Mouse (Mus musculus): ENCODE data around the gene Ern1. TPM values are rescaled to one million over a fixed set of nuclear protein-coding genes. Genes with fewer than 3 reads are reported as not detected.
"Not testable (repeated sequence)": the region's sequence is repeated elsewhere in the genome, so short reads cannot be mapped to it uniquely, and the experiment has no call there.

Gene Ern1
- polyA plus RNA-seq, 1 experiment from 2014 or later, result 3.3 TPM

- Histone ChIP-seq H3K4me3 (ENCODE audit: low read length) (no peak overlapping the region), H3K36me3 (ENCODE audit: control insufficient read depth, insufficient read depth, low read length) (no peaks in the 10 kb centered on the region)
- 75% methylated on average over 4 of the region's 4 CpGs for WGBS
Observed at GRCm38 (mm10) chr11:106464681-106465544, 22.7 kb downstream of the Ern1 start.

DNA sequence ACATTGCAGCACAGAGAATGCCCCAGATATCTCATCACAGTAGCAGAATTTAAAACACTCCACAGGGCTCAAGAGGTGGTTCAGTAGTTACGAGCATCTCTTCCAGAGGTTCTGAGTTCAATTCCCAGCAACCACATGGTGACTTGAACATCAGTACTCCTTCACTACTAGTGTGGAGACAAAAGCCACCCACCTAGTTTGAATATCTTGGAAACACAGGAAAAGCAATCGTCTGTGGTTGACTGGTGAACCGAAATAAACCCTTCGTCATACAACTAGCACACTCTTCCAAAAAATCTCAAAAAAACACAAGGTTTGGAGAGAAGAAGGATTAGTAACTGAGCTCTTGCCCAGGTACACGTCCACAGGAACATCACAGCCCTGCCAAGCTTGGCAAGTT, 23.8 kb downstream of the Ern1 start:
- H3K4me1 ChIP-seq (ENCODE audit: control insufficient read depth, insufficient read depth, low read depth, low read length), result no peaks in the 10 kb centered on the region
- 62% methylated on average over 5 of the region's 5 CpGs for WGBS
- no peak for ATAC-seq

More at GRCm38 (mm10) chr11:106464681-106465544, 22.7 kb downstream of the Ern1 start:
- Histone ChIP-seq H3K9me3 (ENCODE audit: control insufficient read depth, low read length) (no peaks in the 10 kb centered on the region), H3K27ac (ENCODE audit: low read depth, low read length) (no peak overlapping the region), H3K4me1 (ENCODE audit: control insufficient read depth, insufficient read depth, low read depth, low read length) (no peaks in the 10 kb centered on the region), H3K27me3 (replicated peaks; ENCODE audit: control insufficient read depth, insufficient read depth, low read length) (no peaks in the 10 kb centered on the region), H3K4me2 (ENCODE audit: low read length) (no peak overlapping the region), H3K9ac (ENCODE audit: low read depth, low read length) (no peak overlapping the region)
- ATAC-seq, result no peak

GRCm38 (mm10) chr11:106462309-106462708, 25.3 kb downstream of the Ern1 start:
- WGBS, result 91% methylated on average over 3 of the region's 3 CpGs
- Histone ChIP-seq H3K9ac (ENCODE audit: low read depth, low read length) (no peak overlapping the region), H3K9me3 (ENCODE audit: control insufficient read depth, low read length) (no peaks in the 10 kb centered on the region), H3K4me3 (ENCODE audit: low read length) (no peak overlapping the region), H3K27ac (ENCODE audit: low read depth, low read length) (no peak overlapping the region), H3K4me1 (ENCODE audit: control insufficient read depth, insufficient read depth, low read depth, low read length) (no peaks in the 10 kb centered on the region), H3K4me2 (ENCODE audit: low read length) (no peak overlapping the region), H3K36me3 (ENCODE audit: control insufficient read depth, insufficient read depth, low read length) (no peaks in the 10 kb centered on the region), H3K27me3 (replicated peaks; ENCODE audit: control insufficient read depth, insufficient read depth, low read length) (no peaks in the 10 kb centered on the region)
- ATAC-seq, result no peak

More for the DNA sequence above, 23.8 kb downstream of the Ern1 start:
- H3K9me3 ChIP-seq (ENCODE audit: control insufficient read depth, low read length), result no peaks in the 10 kb centered on the region
- H3K36me3 ChIP-seq (ENCODE audit: control insufficient read depth, insufficient read depth, low read length), result no peaks in the 10 kb centered on the region
- H3K9ac ChIP-seq (ENCODE audit: low read depth, low read length), result no peak overlapping the region
- no peak overlapping the region for H3K4me2 ChIP-seq (ENCODE audit: low read length)
- H3K4me3 ChIP-seq (ENCODE audit: low read length), result no peak overlapping the region
- H3K27me3 ChIP-seq (replicated peaks; ENCODE audit: control insufficient read depth, insufficient read depth, low read length), result no peaks in the 10 kb centered on the region
- H3K27ac ChIP-seq (ENCODE audit: low read depth, low read length), result no peak overlapping the region

- Histone ChIP-seq H3K36me3 (ENCODE audit: control insufficient read depth, insufficient read depth, low read length) (no peaks in the 10 kb centered on the region), H3K27me3 (replicated peaks; ENCODE audit: control insufficient read depth, insufficient read depth, low read length) (no peaks in the 10 kb centered on the region), H3K4me2 (ENCODE audit: low read length) (no peak overlapping the region), H3K9ac (ENCODE audit: low read depth, low read length) (no peak overlapping the region), H3K4me3 (ENCODE audit: low read length) (no peak overlapping the region), H3K27ac (ENCODE audit: low read depth, low read length) (no peak overlapping the region), H3K4me1 (ENCODE audit: control insufficient read depth, insufficient read depth, low read depth, low read length) (no peaks in the 10 kb centered on the region), H3K9me3 (ENCODE audit: control insufficient read depth, low read length) (no peaks in the 10 kb centered on the region)
- ATAC-seq, result no peak
- WGBS, result 83% methylated on average over 5 of the region's 5 CpGs
Observed at GRCm38 (mm10) chr11:106461145-106461932, 26.3 kb downstream of the Ern1 start.

DNA sequence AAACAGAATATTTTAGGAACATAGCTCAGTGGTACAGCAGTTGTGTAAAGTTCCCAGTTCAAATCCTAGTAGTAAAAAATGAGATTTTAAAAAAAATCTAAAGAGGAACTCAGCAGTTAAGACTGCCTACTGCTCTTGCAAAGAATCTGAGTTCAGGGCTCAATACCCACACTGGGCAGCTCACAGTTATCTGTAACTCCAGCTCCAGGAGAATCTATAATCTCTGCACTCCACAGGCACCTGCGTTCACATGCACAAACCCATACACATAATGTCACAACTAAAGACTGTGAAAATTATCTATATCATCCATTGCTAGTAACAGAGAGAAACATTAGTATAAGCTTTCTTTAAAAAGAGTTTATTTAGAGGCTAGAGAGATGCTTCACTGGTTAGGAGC, 27.0 kb downstream of the Ern1 start:
- no peak overlapping the region for H3K4me3 ChIP-seq (ENCODE audit: low read length)
- no peaks in the 10 kb centered on the region for H3K4me1 ChIP-seq (ENCODE audit: control insufficient read depth, insufficient read depth, low read depth, low read length)
- no peak overlapping the region for H3K9ac ChIP-seq (ENCODE audit: low read depth, low read length)
- no peak for ATAC-seq
- no peaks in the 10 kb centered on the region for H3K36me3 ChIP-seq (ENCODE audit: control insufficient read depth, insufficient read depth, low read length)
- H3K4me2 ChIP-seq (ENCODE audit: low read length), result no peak overlapping the region
- H3K27me3 ChIP-seq (replicated peaks; ENCODE audit: control insufficient read depth, insufficient read depth, low read length), result no peaks in the 10 kb centered on the region
- WGBS, result 94% methylated on average over 1 of the region's 1 CpGs
- no peaks in the 10 kb centered on the region for H3K9me3 ChIP-seq (ENCODE audit: control insufficient read depth, low read length)
- H3K27ac ChIP-seq (ENCODE audit: low read depth, low read length), result no peak overlapping the region

DNA sequence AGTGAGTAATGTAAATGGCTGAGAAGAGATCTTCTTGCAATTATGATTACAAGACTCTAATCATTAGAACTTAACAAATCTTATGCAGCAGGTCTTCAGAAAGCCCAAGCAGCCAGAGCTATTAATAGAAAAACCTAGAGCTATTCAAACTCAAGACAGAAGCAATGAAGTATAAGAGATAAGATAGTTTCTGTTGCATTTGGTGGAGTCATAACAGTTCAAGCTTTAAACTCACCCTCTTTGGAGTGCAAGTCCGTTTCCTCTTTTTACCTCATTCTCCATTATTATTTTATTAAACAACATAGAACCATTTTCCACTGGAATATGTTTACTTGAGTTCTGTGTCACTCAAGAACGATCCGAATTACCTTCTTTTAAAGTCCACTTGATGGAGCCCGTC, 29.1 kb downstream of the Ern1 start:
- no peak overlapping the region for H3K4me3 ChIP-seq (ENCODE audit: low read length)
- no peaks in the 10 kb centered on the region for H3K27me3 ChIP-seq (replicated peaks; ENCODE audit: control insufficient read depth, insufficient read depth, low read length)
- whole genome bisulfite sequencing, result 92% methylated on average over 4 of the region's 4 CpGs
- H3K4me1 ChIP-seq (ENCODE audit: control insufficient read depth, insufficient read depth, low read depth, low read length), result no peaks in the 10 kb centered on the region
- no peaks in the 10 kb centered on the region for H3K36me3 ChIP-seq (ENCODE audit: control insufficient read depth, insufficient read depth, low read length)
- no peak for ATAC-seq
- no peak overlapping the region for H3K27ac ChIP-seq (ENCODE audit: low read depth, low read length)
- H3K9me3 ChIP-seq (ENCODE audit: control insufficient read depth, low read length), result no peaks in the 10 kb centered on the region
- no peak overlapping the region for H3K9ac ChIP-seq (ENCODE audit: low read depth, low read length)
- no peak overlapping the region for H3K4me2 ChIP-seq (ENCODE audit: low read length)

- no peaks in the 10 kb centered on the region for H3K4me1 ChIP-seq (ENCODE audit: control insufficient read depth, insufficient read depth, low read depth, low read length)
- no peak for ATAC-seq
- H3K4me3 ChIP-seq (ENCODE audit: low read length), result no peak overlapping the region
- 37% methylated on average over 3 of the region's 3 CpGs for WGBS
- H3K4me2 ChIP-seq (ENCODE audit: low read length), result no peak overlapping the region
- H3K9me3 ChIP-seq (ENCODE audit: control insufficient read depth, low read length), result no peaks in the 10 kb centered on the region
- no peaks in the 10 kb centered on the region for H3K36me3 ChIP-seq (ENCODE audit: control insufficient read depth, insufficient read depth, low read length)
- H3K9ac ChIP-seq (ENCODE audit: low read depth, low read length), result no peak overlapping the region
- no peaks in the 10 kb centered on the region for H3K27me3 ChIP-seq (replicated peaks; ENCODE audit: control insufficient read depth, insufficient read depth, low read length)
- no peak overlapping the region for H3K27ac ChIP-seq (ENCODE audit: low read depth, low read length)
Observed at GRCm38 (mm10) chr11:106443646-106444045, 44.0 kb downstream of the Ern1 start.

GRCm38 (mm10) chr11:106442564-106442963, 45.1 kb downstream of the Ern1 start:
- H3K4me1 ChIP-seq (ENCODE audit: control insufficient read depth, insufficient read depth, low read depth, low read length); H3K4me3 ChIP-seq (ENCODE audit: low read length): not testable (repeated sequence)

GRCm38 (mm10) chr11:106440318-106440717, 47.3 kb downstream of the Ern1 start:
- H3K4me3 ChIP-seq (ENCODE audit: low read length), result no peak overlapping the region
- H3K27ac ChIP-seq (ENCODE audit: low read depth, low read length), result no peak overlapping the region
- no peaks in the 10 kb centered on the region for H3K4me1 ChIP-seq (ENCODE audit: control insufficient read depth, insufficient read depth, low read depth, low read length)
- WGBS, result 95% methylated on average over 2 of the region's 2 CpGs
- H3K36me3 ChIP-seq (ENCODE audit: control insufficient read depth, insufficient read depth, low read length), result no peaks in the 10 kb centered on the region
- H3K9ac ChIP-seq (ENCODE audit: low read depth, low read length), result no peak overlapping the region
- no peaks in the 10 kb centered on the region for H3K9me3 ChIP-seq (ENCODE audit: control insufficient read depth, low read length)
- no peaks in the 10 kb centered on the region for H3K27me3 ChIP-seq (replicated peaks; ENCODE audit: control insufficient read depth, insufficient read depth, low read length)
- H3K4me2 ChIP-seq (ENCODE audit: low read length), result no peak overlapping the region
- ATAC-seq, result no peak

More at GRCm38 (mm10) chr11:106442564-106442963, 45.1 kb downstream of the Ern1 start:
- not testable (repeated sequence) for H3K9ac ChIP-seq (ENCODE audit: low read depth, low read length); H3K27me3 ChIP-seq (replicated peaks; ENCODE audit: control insufficient read depth, insufficient read depth, low read length); H3K27ac ChIP-seq (ENCODE audit: low read depth, low read length); H3K36me3 ChIP-seq (ENCODE audit: control insufficient read depth, insufficient read depth, low read length); H3K4me2 ChIP-seq (ENCODE audit: low read length); H3K9me3 ChIP-seq (ENCODE audit: control insufficient read depth, low read length); ATAC-seq
- WGBS, result 98% methylated on average over 2 of the region's 2 CpGs

Measured in hindbrain, embryonic 16.5 days (tissue).